Mouse (Mus musculus) MEL (cell line): ENCODE results near the gene Fbxl19.

Source experiments
- BHLHE40 ChIP-seq: IDR thresholded peaks from 2 replicates; pipeline ENCODE4 v1.6.1; 2012; ENCODE audit warnings: low read depth, mild to moderate bottlenecking, inconsistent platforms, low read length, improper control_type of control experiment, borderline replicate concordance
- CTCF ChIP-seq, 3 experiments: IDR thresholded peaks in 2 of 3; conservative IDR thresholded peaks in 1 of 3; 2 replicates each; pipeline ENCODE4 v1.5.1; 2011 to 2012; ENCODE audit warnings: low read length in 3 of 3, low read depth in 2 of 3, mild to moderate bottlenecking in 2 of 3, improper control_type of control experiment in 1 of 3, inconsistent platforms in 1 of 3, mixed read lengths in 1 of 3, moderate library complexity in 1 of 3; ENCODE audit not compliant: control insufficient read depth in 1 of 3, insufficient read depth in 1 of 3, poor library complexity in 1 of 3, severe bottlenecking in 1 of 3
- EP300 ChIP-seq, 2 experiments: IDR thresholded peaks; 2 replicates each; pipeline ENCODE4 v1.6.1; 2011; ENCODE audit warnings: improper control_type of control experiment in 2 of 2, low read length in 2 of 2, low read depth in 1 of 2, mild to moderate bottlenecking in 1 of 2
- GABPA ChIP-seq: IDR thresholded peaks from 2 replicates; pipeline ENCODE4 v1.6.1; 2012; ENCODE audit warnings: low read depth, mild to moderate bottlenecking, inconsistent platforms, low read length, improper control_type of control experiment, moderate library complexity
- GATA1 ChIP-seq: IDR thresholded peaks from 2 replicates; pipeline ENCODE4 v1.6.1; 2011; ENCODE audit warnings: low read depth, low read length, improper control_type of control experiment
- HCFC1 ChIP-seq: IDR thresholded peaks from 2 replicates; pipeline ENCODE4 v1.6.1; 2012; ENCODE audit warnings: low read depth, mild to moderate bottlenecking, inconsistent platforms, low read length, improper control_type of control experiment, moderate library complexity
- MYC ChIP-seq: IDR thresholded peaks from 2 replicates; pipeline ENCODE4 v1.6.1; 2011; ENCODE audit warnings: low read depth, mild to moderate bottlenecking, low read length, improper control_type of control experiment, moderate library complexity
- NELFE ChIP-seq: IDR thresholded peaks from 2 replicates; pipeline ENCODE4 v1.6.1; 2011; ENCODE audit warnings: low read depth, low read length, improper control_type of control experiment
- SIN3A ChIP-seq: IDR thresholded peaks from 2 replicates; pipeline ENCODE4 v1.6.1; 2012; ENCODE audit warnings: low read length, improper control_type of control experiment, inconsistent platforms
- SMC3 ChIP-seq: IDR thresholded peaks from 2 replicates; pipeline ENCODE4 v1.6.1; 2011; ENCODE audit warnings: low read depth, low read length, improper control_type of control experiment
- TCF12 ChIP-seq: IDR thresholded peaks from 2 replicates; pipeline ENCODE4 v1.6.1; 2014; ENCODE audit warnings: low read depth, mild to moderate bottlenecking, inconsistent platforms, low read length, improper control_type of control experiment, moderate library complexity
- USF1 ChIP-seq: IDR thresholded peaks from 2 replicates; pipeline ENCODE4 v1.6.1; 2014; ENCODE audit warnings: low read depth, mild to moderate bottlenecking, inconsistent platforms, low read length, improper control_type of control experiment, moderate library complexity
- ZKSCAN1 ChIP-seq: IDR thresholded peaks from 2 replicates; pipeline ENCODE4 v1.6.1; 2012; ENCODE audit warnings: low read depth, mild to moderate bottlenecking, inconsistent platforms, low read length, improper control_type of control experiment, moderate library complexity

GRCm38 (mm10) chr7:127817053-127817452, 72.7 kb downstream of the Fbxl19 start:
- TF ChIP-seq CTCF (IDR thresholded peaks at IDR 0.05 in 2 of 3, conservative IDR thresholded peaks at IDR 0.05 in 1 of 3; ENCODE audit: control insufficient read depth in 1 of 3, insufficient read depth in 1 of 3, low read depth in 2 of 3, low read length in 3 of 3, poor library complexity in 1 of 3, severe bottlenecking in 1 of 3) (no peak), HCFC1 (no peak), MYC (no peak), GABPA (no peak), BHLHE40 (no peak), ZKSCAN1 (no peak), GATA1 (no peak), TCF12 (no peak), USF1 (no peak), EP300 (IDR thresholded peaks at IDR 0.05; ENCODE audit: low read depth in 1 of 2, low read length in 2 of 2) (no peak), SIN3A (no peak), SMC3 (no peak), NELFE (no peak)
